Comparison of ENCODE assay signal across 8 mouse cellular contexts in the genomic region with DNA sequence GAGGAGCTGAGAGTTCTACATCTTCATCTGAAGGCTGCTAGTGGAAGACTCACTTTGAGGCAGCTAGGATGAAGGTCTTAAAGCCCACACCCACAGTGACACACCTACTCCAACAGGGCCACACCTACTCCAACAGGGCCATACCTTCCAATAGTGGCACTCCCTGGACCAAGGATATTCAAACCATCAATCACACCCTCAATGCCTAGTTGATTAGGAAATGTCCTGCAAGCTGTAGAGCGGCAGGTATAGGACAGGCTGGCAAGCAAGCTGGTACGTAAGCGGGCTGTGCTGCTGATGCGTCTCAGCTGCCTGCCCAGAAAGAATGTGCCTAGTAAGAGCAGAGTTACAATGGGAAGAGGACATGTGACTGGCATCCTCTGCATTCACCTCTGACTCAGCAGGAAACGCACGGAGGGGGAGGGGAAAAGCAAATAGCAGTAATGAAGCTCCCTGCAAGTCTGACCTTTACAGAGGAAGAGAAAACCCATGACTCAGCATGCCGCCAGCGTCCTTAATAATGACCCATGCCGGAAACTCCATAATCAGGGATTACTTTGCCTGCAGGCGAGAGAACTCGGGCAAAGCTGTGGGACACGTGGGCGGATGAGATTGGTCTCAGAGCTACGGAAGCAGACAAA. TPM values are rescaled to one million over a fixed set of nuclear protein-coding genes. Genes with fewer than 3 reads are reported as not detected.
DNase-seq lines count a peak whose midpoint lies in the region; ATAC-seq lines count a peak whose summit lies in the region.

Tmem179 (minus strand) TSS at position 51 of the 641 bp plus-strand sequence.

- ATAC-seq in megakaryocyte-erythroid progenitor cell, adult 5-6 weeks (replicated peaks; ENCODE audit: low FRiP score, low TSS enrichment, poor library complexity, severe bottlenecking) = peak; percentile 47; the same call in 1 of the 2 replicates
- no peak for ATAC-seq in monocyte, adult 5-6 weeks (replicated peaks; ENCODE audit: insufficient number of reproducible peaks, low FRiP score, low TSS enrichment, poor library complexity, severe bottlenecking)

- no peaks in the 10 kb centered on the region for H3K9me3 ChIP-seq in hindbrain, embryonic 10.5 days

- H3K36me3 ChIP-seq in hindbrain, embryonic 10.5 days = no peaks in the 10 kb centered on the region

- H3K27ac ChIP-seq in hindbrain, embryonic 10.5 days = peak within 1 kb of the TSS; percentile 13; the same call in 1 of the 2 replicates

- 16% methylated on average over 14 of the region's 14 CpGs for WGBS in hindbrain, embryonic 10.5 days

- DNase-seq in spleen, postnatal 36 days (ENCODE audit: low spot score in 2 of 2) = peak; percentile 25 to 41
- DNase-seq in spleen, postnatal 14 days (ENCODE audit: low spot score in 2 of 2) = no peak
- peak; percentile 21 for DNase-seq in fat pad, adult 2 months (ENCODE audit: extremely low read depth, low read depth, low spot score)
- DNase-seq in hindbrain, embryonic 10.5 days (ENCODE audit: low spot score) = peak; percentile 74
- DNase-seq in left cerebral cortex, adult 8-10 months (ENCODE audit: low spot score in 2 of 2) = no peak
- DNase-seq in ovary, postnatal 14 days (ENCODE audit: low spot score) = no peak

- peaks cover 27% of the 10 kb centered on the region for H3K4me1 ChIP-seq in hindbrain, embryonic 10.5 days (replicated peaks)

- peaks cover 29% of the 10 kb centered on the region for H3K27me3 ChIP-seq in hindbrain, embryonic 10.5 days (ENCODE audit: insufficient read depth, poor library complexity, severe bottlenecking)

- no peak within 1 kb of the TSS for H3K4me3 ChIP-seq in hindbrain, embryonic 10.5 days

RNA-seq across cellular contexts. Expression of gene Tmem179, which starts in this region (rescaled TPM):
- polyA plus RNA-seq in hindbrain, embryonic 10.5 days (2016; fragmentation: Nextera tagmentation; extraction: Ambion mirVana) = 2.9 and 7.2 TPM in 2 replicates
- 100 to 1,000 TPM; 115 to 127 (median 124) TPM for total RNA-seq in left cerebral cortex, adult 8-10 months (2022)
- total RNA-seq in megakaryocyte-erythroid progenitor cell, adult 5-6 weeks (2014; fragmentation: Nextera tagmentation) = not detected in 2 replicates
- not detected in 2 replicates for total RNA-seq in megakaryocyte-erythroid progenitor cell, adult 5-6 weeks (2017)
- total RNA-seq in monocyte, adult 5-6 weeks (2017) = not detected in 3 replicates

Comparison
In these comparisons a context has a peak if more than half of its experiments do, and no peak if none do; other contexts are left out.
1. RNA of gene Tmem179 (total RNA-seq): 115 to 127 TPM in left cerebral cortex, adult 8-10 months; not detected in megakaryocyte-erythroid progenitor cell, adult 5-6 weeks and not detected in monocyte, adult 5-6 weeks; every median in the first group is over 100 times any median in the second.
2. DNase-seq: peak in spleen, postnatal 36 days (2 of 2), fat pad, adult 2 months (single experiment) and hindbrain, embryonic 10.5 days (single experiment); none in spleen, postnatal 14 days (0 of 2), left cerebral cortex, adult 8-10 months (0 of 2) and ovary, postnatal 14 days (single experiment).
3. Peak in ATAC-seq in megakaryocyte-erythroid progenitor cell, adult 5-6 weeks; RNA of the gene not detected or under 1 TPM.